Mouse (Mus musculus) MEL (cell line): ENCODE data around the gene Vgf. TPM values are rescaled to one million over a fixed set of nuclear protein-coding genes. Genes with fewer than 3 reads are reported as not detected.

Source experiments
- DNase-seq: peaks from one replicate; pipeline ENCODE4 v3.0.0; 2011; ENCODE audit warnings: low read depth, low spot score
- H3K27ac ChIP-seq: 2 replicates; pipeline ENCODE4 v1.5.1; 2012; ENCODE audit warnings: low read depth, mild to moderate bottlenecking, control low read depth, low read length, moderate library complexity; ENCODE audit not compliant: control insufficient read depth
- H3K27me3 ChIP-seq, 2 experiments: fragments of 150-350 bp in 1 of 2; sonication (generic) in 1 of 2; 2 replicates each; pipeline ENCODE4 v1.6.1; 2012; ENCODE audit warnings: low read length in 2 of 2, mild to moderate bottlenecking in 2 of 2, improper control_type of control experiment in 1 of 2, moderate library complexity in 1 of 2; ENCODE audit not compliant: insufficient read depth in 2 of 2, control insufficient read depth in 1 of 2
- H3K36me3 ChIP-seq, 2 experiments: 2 replicates each; pipeline ENCODE4 v1.6.1; 2012 to 2014; ENCODE audit warnings: low read length in 2 of 2, improper control_type of control experiment in 1 of 2, inconsistent platforms in 1 of 2, mild to moderate bottlenecking in 1 of 2; ENCODE audit not compliant: insufficient read depth in 2 of 2, control insufficient read depth in 1 of 2
- H3K4me1 ChIP-seq, 2 experiments: fragments of 150-350 bp in 1 of 2; sonication (generic) in 1 of 2; 2 replicates each; pipeline ENCODE4 v1.6.1; 2012; ENCODE audit warnings: low read length in 2 of 2, improper control_type of control experiment in 1 of 2, mild to moderate bottlenecking in 1 of 2; ENCODE audit not compliant: insufficient read depth in 2 of 2, control insufficient read depth in 1 of 2
- H3K4me3 ChIP-seq, 2 experiments: fragments of 150-350 bp in 1 of 2; sonication (generic) in 1 of 2; 2 replicates each; pipeline ENCODE4 v1.5.1; 2012; ENCODE audit warnings: low read depth in 2 of 2, low read length in 2 of 2, mild to moderate bottlenecking in 2 of 2, moderate library complexity in 2 of 2, control low read depth in 1 of 2, improper control_type of control experiment in 1 of 2; ENCODE audit not compliant: control insufficient read depth in 1 of 2, insufficient read depth in 1 of 2
- H3K79me2 ChIP-seq: 2 replicates; pipeline ENCODE4 v1.6.1; 2012; ENCODE audit warnings: mild to moderate bottlenecking, low read length, moderate library complexity; ENCODE audit not compliant: control insufficient read depth, poor library complexity, insufficient read depth
- H3K9ac ChIP-seq: 2 replicates; pipeline ENCODE4 v1.6.1; 2012; ENCODE audit warnings: low read depth, mild to moderate bottlenecking, control low read depth, low read length, moderate library complexity; ENCODE audit not compliant: control insufficient read depth, poor library complexity, severe bottlenecking
- H3K9me3 ChIP-seq: fragments of 150-350 bp; sonication (generic); replicated peaks from 2 replicates; pipeline ENCODE4 v1.6.1; 2012; ENCODE audit warnings: mild to moderate bottlenecking, low read length, improper control_type of control experiment, moderate library complexity; ENCODE audit not compliant: insufficient read depth
- BHLHE40 ChIP-seq: IDR thresholded peaks from 2 replicates; pipeline ENCODE4 v1.6.1; 2012; ENCODE audit warnings: low read depth, mild to moderate bottlenecking, inconsistent platforms, low read length, improper control_type of control experiment, borderline replicate concordance
- CHD1 ChIP-seq: IDR thresholded peaks from 2 replicates; pipeline ENCODE4 v1.6.1; 2012; ENCODE audit warnings: low read depth, mild to moderate bottlenecking, inconsistent platforms, low read length, improper control_type of control experiment
- E2F4 ChIP-seq: IDR thresholded peaks from 2 replicates; pipeline ENCODE4 v1.6.1; 2011; ENCODE audit warnings: low read depth, low read length, improper control_type of control experiment, borderline replicate concordance
- EP300 ChIP-seq, 2 experiments: IDR thresholded peaks; 2 replicates each; pipeline ENCODE4 v1.6.1; 2011; ENCODE audit warnings: improper control_type of control experiment in 2 of 2, low read length in 2 of 2, low read depth in 1 of 2, mild to moderate bottlenecking in 1 of 2
- KAT2A ChIP-seq: conservative IDR thresholded peaks from 2 replicates; pipeline ENCODE4 v1.6.1; 2012; ENCODE audit warnings: low read depth, low read length, improper control_type of control experiment, inconsistent platforms
- MAFK ChIP-seq: IDR thresholded peaks from 2 replicates; pipeline ENCODE4 v1.6.1; 2011; ENCODE audit warnings: low read depth, mild to moderate bottlenecking, low read length, improper control_type of control experiment, borderline replicate concordance
- MAX ChIP-seq: IDR thresholded peaks from 2 replicates; pipeline ENCODE4 v1.6.1; 2011; ENCODE audit warnings: low read length, improper control_type of control experiment
- MAZ ChIP-seq: IDR thresholded peaks from 2 replicates; pipeline ENCODE4 v1.6.1; 2012; ENCODE audit warnings: low read depth, mild to moderate bottlenecking, inconsistent platforms, low read length, improper control_type of control experiment
- MXI1 ChIP-seq: IDR thresholded peaks from 2 replicates; pipeline ENCODE4 v1.6.1; 2011; ENCODE audit warnings: mild to moderate bottlenecking, low read depth, low read length, improper control_type of control experiment
- MYB ChIP-seq: IDR thresholded peaks from 2 replicates; pipeline ENCODE4 v1.6.1; 2011; ENCODE audit warnings: mild to moderate bottlenecking, low read depth, low read length, improper control_type of control experiment
- MYC ChIP-seq: IDR thresholded peaks from 2 replicates; pipeline ENCODE4 v1.6.1; 2011; ENCODE audit warnings: low read depth, mild to moderate bottlenecking, low read length, improper control_type of control experiment, moderate library complexity
- NELFE ChIP-seq: IDR thresholded peaks from 2 replicates; pipeline ENCODE4 v1.6.1; 2011; ENCODE audit warnings: low read depth, low read length, improper control_type of control experiment
- NRF1 ChIP-seq: IDR thresholded peaks from 2 replicates; pipeline ENCODE4 v1.6.1; 2014; ENCODE audit warnings: low read depth, mild to moderate bottlenecking, inconsistent platforms, low read length, improper control_type of control experiment, moderate library complexity; ENCODE audit not compliant: poor library complexity, insufficient read depth, severe bottlenecking
- POLR2AphosphoS2 ChIP-seq: IDR thresholded peaks from 2 replicates; pipeline ENCODE4 v1.6.1; 2011; ENCODE audit warnings: low read length, improper control_type of control experiment
- RAD21 ChIP-seq: IDR thresholded peaks from 2 replicates; pipeline ENCODE4 v1.6.1; 2011; ENCODE audit warnings: mild to moderate bottlenecking, low read depth, low read length, improper control_type of control experiment
- SMC3 ChIP-seq: IDR thresholded peaks from 2 replicates; pipeline ENCODE4 v1.6.1; 2011; ENCODE audit warnings: low read depth, low read length, improper control_type of control experiment
- TBP ChIP-seq: IDR thresholded peaks from 2 replicates; pipeline ENCODE4 v1.8.0; 2011; ENCODE audit warnings: low read depth, low read length, improper control_type of control experiment
- TCF12 ChIP-seq: IDR thresholded peaks from 2 replicates; pipeline ENCODE4 v1.6.1; 2014; ENCODE audit warnings: low read depth, mild to moderate bottlenecking, inconsistent platforms, low read length, improper control_type of control experiment, moderate library complexity
- USF2 ChIP-seq, 2 experiments: IDR thresholded peaks; 2 replicates each; pipeline ENCODE4 v1.6.1; 2011 to 2012; ENCODE audit warnings: improper control_type of control experiment in 2 of 2, low read length in 2 of 2, borderline replicate concordance in 1 of 2, inconsistent platforms in 1 of 2, low read depth in 1 of 2, mild to moderate bottlenecking in 1 of 2; ENCODE audit not compliant: insufficient read depth in 1 of 2
- ZMIZ1 ChIP-seq: IDR thresholded peaks from 2 replicates; pipeline ENCODE4 v1.6.1; 2012; ENCODE audit warnings: low read depth, mild to moderate bottlenecking, inconsistent platforms, low read length, improper control_type of control experiment, moderate library complexity
- polyA plus RNA-seq, 2 experiments: library from polyadenylated mRNA; stranded (reverse) in 1 of 2; unstranded in 1 of 2; fragments of >175 nt in 1 of 2; fragments of >200 nt in 1 of 2; gene quantifications; 2 replicates each; pipeline versions ENCODE4 v1.2.1 to v1.2.4; 2012; ENCODE audit warnings: low replicate concordance in 2 of 2, low read depth in 1 of 2; ENCODE audit not compliant: insufficient read length in 2 of 2, insufficient read depth in 1 of 2, missing spikeins in 1 of 2
- total RNA-seq: library from RNA; depleted of rRNA; stranded (reverse); fragments of 300-350 nt; gene quantifications from 2 replicates; pipeline ENCODE4 v1.2.3, GENCODE M21; 2012

The Vgf gene
- total and polyA plus RNA-seq, 3 experiments = 0.42 to 1.4 TPM; not detected in 1

DNA sequence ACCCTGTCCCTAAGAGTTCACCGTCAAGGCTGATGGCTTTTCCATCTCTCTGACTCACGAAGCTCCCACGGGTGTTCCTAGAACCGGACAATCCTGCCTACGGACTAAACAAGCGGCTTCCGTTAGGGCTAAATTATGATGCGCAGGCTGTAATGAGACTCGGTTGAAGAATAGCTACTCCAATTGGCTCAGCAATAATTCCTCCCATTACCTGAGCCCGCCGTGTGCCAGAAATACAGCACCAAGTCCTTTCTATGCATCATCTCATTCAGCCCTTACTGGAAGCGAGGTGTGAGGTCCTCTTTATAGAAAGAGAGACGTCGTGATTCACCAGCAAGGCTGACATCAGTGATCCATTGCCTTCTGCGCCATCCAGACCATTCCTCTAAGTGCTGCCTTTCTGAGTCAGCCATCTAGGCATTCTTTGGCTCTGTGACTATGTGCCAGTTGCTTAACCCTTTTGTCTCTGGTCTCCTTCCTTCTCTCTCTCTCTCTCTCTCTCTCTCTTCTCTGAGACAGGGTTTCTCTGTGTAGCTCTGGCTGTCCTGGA, 13.7 kb upstream of the Vgf start:
- H3K4me1 ChIP-seq = no peaks in the 10 kb centered on the region
- no peaks in the 10 kb centered on the region for H3K36me3 ChIP-seq
- H3K27ac ChIP-seq = no peak overlapping the region
- DNase-seq = no peak
- no peak overlapping the region for H3K4me3 ChIP-seq
- peaks cover 2% of the 10 kb centered on the region in 2 experiments; a peak in 1 of 4 replicates for H3K27me3 ChIP-seq
- TF ChIP-seq CHD1 = no peak
- TF ChIP-seq MAFK = no peak
- no peak for TF ChIP-seq BHLHE40
- no peak for TF ChIP-seq MYB
- no peak for TF ChIP-seq EP300 (IDR thresholded peaks at IDR 0.05; ENCODE audit: low read depth in 1 of 2, low read length in 2 of 2)
- no peak for TF ChIP-seq SMC3
- no peak for TF ChIP-seq E2F4
- TF ChIP-seq MYC = no peak
- no peak for TF ChIP-seq ZMIZ1
- TF ChIP-seq MXI1 = no peak
- no peak for TF ChIP-seq USF2 (IDR thresholded peaks at IDR 0.05; ENCODE audit: borderline replicate concordance in 1 of 2, insufficient read depth in 1 of 2, low read depth in 1 of 2, low read length in 2 of 2)
- no peak for TF ChIP-seq POLR2AphosphoS2
- TF ChIP-seq NRF1 = no peak
- TF ChIP-seq MAZ = no peak
- TF ChIP-seq KAT2A = no peak
- no peak for TF ChIP-seq TBP
- H3K9me3 ChIP-seq = no peaks in the 10 kb centered on the region
- no peak overlapping the region for H3K9ac ChIP-seq
- no peaks in the 10 kb centered on the region for H3K79me2 ChIP-seq

DNA sequence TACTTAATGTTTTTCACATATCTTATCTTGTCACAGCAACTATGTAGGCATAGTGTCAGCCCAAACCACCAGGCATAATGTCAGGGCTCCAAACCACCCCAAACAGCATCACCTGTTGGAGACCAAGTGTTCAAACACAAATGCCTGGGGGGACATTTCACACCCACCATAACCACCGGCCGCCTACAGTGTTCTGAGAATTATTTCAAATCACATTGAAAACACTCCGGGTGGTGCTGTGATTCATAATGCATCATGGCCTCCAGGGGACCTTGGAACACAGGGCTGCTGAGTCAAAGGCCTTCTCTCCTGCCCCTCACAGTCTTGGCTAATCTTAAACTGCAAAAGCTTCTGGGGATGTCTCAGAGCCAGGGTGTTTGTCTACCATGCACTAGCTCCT, 10.3 kb upstream of the Vgf start:
- Histone ChIP-seq H3K27ac (no peak overlapping the region), H3K9me3 (no peaks in the 10 kb centered on the region), H3K4me1 (no peaks in the 10 kb centered on the region), H3K9ac (no peak overlapping the region), H3K79me2 (no peaks in the 10 kb centered on the region), H3K36me3 (no peaks in the 10 kb centered on the region), H3K27me3 (no peaks in the 10 kb centered on the region; a peak in 1 of 4 replicates), H3K4me3 (no peak overlapping the region)
- TF ChIP-seq MAX (no peak), TCF12 (no peak), RAD21 (no peak), SMC3 (no peak), MXI1 (no peak), NELFE (no peak), E2F4 (no peak), MAFK (no peak)
- no peak for DNase-seq
